Mouse (Mus musculus) heart, embryonic 15.5 days (tissue): ENCODE measurements around the gene Hnrnph1. TPM values are rescaled to one million over a fixed set of nuclear protein-coding genes. Genes with fewer than 3 reads are reported as not detected.

ENCODE experiments used
- ATAC-seq: fragments of 200-750 bp; cut with Nextera tagmentation; replicated peaks from 2 replicates; pipeline ENCODE4 v1.8.0; 2017; ENCODE audit warnings: low read depth, moderate TSS enrichment; ENCODE audit not compliant: insufficient number of reproducible peaks, insufficient read depth, low FRiP score
- H3K27ac ChIP-seq: fragments of 300-500 bp; sonication (generic); 2 replicates; pipeline ENCODE4 v1.5.1; 2015; ENCODE audit warnings: mild to moderate bottlenecking, inconsistent platforms
- H3K27me3 ChIP-seq: fragments of 300-500 bp; sonication (generic); 2 replicates; pipeline ENCODE4 v1.6.1; 2015; ENCODE audit warnings: inconsistent platforms
- H3K36me3 ChIP-seq: fragments of 300-500 bp; sonication (generic); 2 replicates; pipeline ENCODE4 v1.6.1; 2015; ENCODE audit warnings: mild to moderate bottlenecking, inconsistent platforms
- H3K4me1 ChIP-seq: fragments of 300-500 bp; sonication (generic); replicated peaks from 2 replicates; pipeline ENCODE4 v1.6.1; 2015; ENCODE audit warnings: inconsistent platforms
- H3K4me2 ChIP-seq: fragments of 300-500 bp; sonication (generic); 2 replicates; pipeline ENCODE4 v1.6.1; 2015; ENCODE audit warnings: inconsistent platforms, mild to moderate bottlenecking, moderate library complexity
- H3K4me3 ChIP-seq: fragments of 300-500 bp; sonication (generic); 2 replicates; pipeline ENCODE4 v1.5.1; 2015; ENCODE audit warnings: mild to moderate bottlenecking, inconsistent platforms
- H3K9ac ChIP-seq: fragments of 300-500 bp; sonication (generic); 2 replicates; pipeline ENCODE4 v1.6.1; 2015; ENCODE audit warnings: mild to moderate bottlenecking, inconsistent platforms
- H3K9me3 ChIP-seq: fragments of 300-500 bp; sonication (generic); replicated peaks from 2 replicates; pipeline ENCODE4 v1.6.1; 2016; ENCODE audit warnings: inconsistent platforms
- whole genome bisulfite sequencing: fragments of 180-500 bp; shearing (Covaris S2); methylation state at CpG from one replicate; pipeline ENCODE4 v1.1.7; 2015; ENCODE audit warnings: mixed read lengths; 5-methylcytosine and 5-hydroxymethylcytosine counted together
- polyA plus RNA-seq: library from polyadenylated mRNA; unstranded; fragments of >200 nt; fragmentation: Nextera tagmentation; extraction: Ambion mirVana; gene quantifications from 2 replicates; pipeline ENCODE4 v1.2.1, GENCODE M21; 2015

Hnrnph1 gene
- polyA plus RNA-seq, 1 experiment from 2014 or later, result 190 TPM

DNA sequence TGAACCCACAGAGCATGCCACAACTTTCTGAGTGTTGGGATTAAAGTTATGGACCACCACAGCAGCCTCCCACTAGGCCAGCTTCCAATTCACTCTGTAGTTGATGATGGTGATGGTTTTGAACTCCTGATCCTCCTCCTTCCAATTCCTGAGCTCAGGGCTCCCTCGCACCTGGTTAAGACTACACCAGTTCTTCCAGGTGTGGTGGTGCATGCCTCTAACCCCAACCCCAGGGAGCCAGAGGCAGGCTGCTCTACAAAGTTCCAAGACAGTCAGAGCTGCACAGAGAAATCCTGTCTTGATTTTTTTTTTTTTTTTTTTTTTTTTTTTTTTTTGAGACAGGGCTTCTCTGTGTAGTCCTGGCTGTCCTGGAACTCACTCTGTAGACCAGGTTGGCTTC is 3.2 kb upstream of the Hnrnph1 start:
- no peak for ATAC-seq
- WGBS, result 96% methylated on average over 1 of the region's 1 CpGs
- peaks cover 14% of the 10 kb centered on the region for H3K4me1 ChIP-seq

DNA sequence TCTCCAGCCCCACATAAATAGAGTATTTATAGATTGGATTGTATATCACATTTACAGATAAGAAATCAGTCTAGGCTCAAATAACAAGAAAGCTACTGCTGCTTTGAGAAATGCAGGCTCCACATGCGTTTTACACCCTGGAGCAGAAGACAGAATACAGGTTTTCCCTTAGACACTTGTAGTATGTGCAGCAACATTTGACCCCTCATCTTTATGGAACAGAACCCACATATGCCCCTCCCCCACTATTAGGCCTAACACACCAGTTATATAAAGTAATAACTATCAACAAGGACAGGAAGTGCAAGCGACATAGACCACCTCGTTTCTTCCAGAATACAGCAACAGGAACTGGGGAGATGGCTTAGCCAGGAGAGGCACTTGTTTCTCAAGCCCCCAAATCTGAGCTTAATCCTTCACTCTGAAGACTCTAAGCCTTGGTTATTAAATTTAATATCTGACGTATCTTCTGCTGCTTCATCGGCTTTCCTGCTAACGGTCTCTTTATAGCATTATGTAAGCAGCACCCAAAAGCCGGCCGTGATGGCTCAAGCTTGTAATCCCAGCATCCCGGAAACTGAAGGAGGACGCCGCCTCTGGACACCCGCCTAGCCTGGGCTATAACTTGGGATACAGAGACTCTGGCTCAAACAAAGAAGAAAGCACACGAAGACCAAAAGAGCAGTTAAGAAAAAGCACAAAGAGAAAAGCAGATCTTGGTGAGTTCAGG is 2.3 kb upstream of the Hnrnph1 start:
- H3K27me3 ChIP-seq, result no peaks in the 10 kb centered on the region
- no peak overlapping the region for H3K27ac ChIP-seq
- WGBS, result 88% methylated on average over 13 of the region's 13 CpGs
- H3K9ac ChIP-seq, result no peak overlapping the region
- no peak for ATAC-seq
- H3K9me3 ChIP-seq, result no peaks in the 10 kb centered on the region
- H3K36me3 ChIP-seq, result peaks cover 5% of the 10 kb centered on the region
- H3K4me3 ChIP-seq, result no peak overlapping the region
- no peak overlapping the region for H3K4me2 ChIP-seq
- H3K4me1 ChIP-seq, result peaks cover 19% of the 10 kb centered on the region

More for the DNA sequence above, 3.2 kb upstream of the Hnrnph1 start:
- Histone ChIP-seq H3K9ac (no peak overlapping the region), H3K4me3 (no peak overlapping the region), H3K36me3 (no peaks in the 10 kb centered on the region), H3K9me3 (no peaks in the 10 kb centered on the region), H3K4me2 (no peak overlapping the region), H3K27me3 (no peaks in the 10 kb centered on the region), H3K27ac (no peak overlapping the region)

DNA sequence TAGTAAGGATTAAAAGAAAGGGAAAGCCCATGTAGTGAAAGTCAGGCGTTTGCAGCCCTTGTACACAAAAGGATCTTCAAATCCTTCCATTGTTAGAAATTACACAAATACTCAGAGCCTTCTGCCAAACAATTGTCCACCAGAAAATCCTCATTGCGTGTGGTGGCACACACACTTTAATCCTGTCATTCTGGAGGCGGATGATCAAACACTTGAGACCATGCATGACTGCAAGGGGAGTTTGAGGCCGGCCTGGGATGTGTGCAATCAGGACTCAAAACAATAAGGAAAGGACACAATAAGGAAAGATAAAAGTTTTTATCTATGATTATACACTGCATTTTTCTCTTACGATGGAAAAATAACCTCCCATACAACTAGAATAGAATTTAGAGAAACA is 1.4 kb upstream of the Hnrnph1 start:
- Histone ChIP-seq H3K36me3 (peaks cover 10% of the 10 kb centered on the region), H3K27me3 (no peaks in the 10 kb centered on the region), H3K4me3 (no peak overlapping the region), H3K27ac (no peak overlapping the region), H3K4me1 (peaks cover 24% of the 10 kb centered on the region), H3K4me2 (no peak overlapping the region), H3K9ac (no peak overlapping the region), H3K9me3 (no peaks in the 10 kb centered on the region)
- 85% methylated on average over 5 of the region's 5 CpGs for WGBS
- no peak for ATAC-seq

DNA sequence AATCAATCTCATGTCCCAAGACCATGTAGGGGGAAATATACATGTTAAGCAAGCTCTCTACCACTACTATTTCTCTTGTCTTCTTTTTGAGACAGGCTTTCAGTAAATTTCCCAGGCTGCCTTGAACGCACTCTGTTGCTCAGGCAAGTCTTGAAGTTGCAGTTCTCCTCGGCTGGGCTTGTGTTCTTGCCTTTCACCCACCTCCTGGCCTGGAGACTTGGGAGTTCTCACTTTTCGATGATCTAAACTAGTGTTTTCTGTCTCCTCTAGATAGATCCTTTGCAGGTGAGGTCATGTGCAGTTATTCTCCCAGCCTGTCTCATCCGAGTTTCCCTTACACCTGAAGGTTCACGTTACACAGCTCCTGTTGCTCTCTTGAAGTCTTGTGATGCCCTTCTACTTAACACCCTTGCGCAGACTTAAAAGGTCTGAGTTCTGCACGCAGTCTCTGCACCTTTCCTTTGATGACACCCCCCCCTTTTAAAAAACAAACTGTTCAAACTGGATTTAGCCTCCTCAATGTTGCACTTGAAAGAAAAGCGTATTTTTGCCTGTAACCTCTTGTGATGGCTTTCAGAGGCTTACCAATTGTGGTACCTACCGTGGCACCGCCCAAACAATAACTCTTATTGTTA is 517 bp upstream of the Hnrnph1 start:
- WGBS, result 29% methylated on average over 10 of the region's 10 CpGs
- peak overlapping the region; percentile 99 for H3K4me3 ChIP-seq
- H3K9me3 ChIP-seq, result no peaks in the 10 kb centered on the region
- peak overlapping the region; percentile 97 for H3K4me2 ChIP-seq
- H3K9ac ChIP-seq, result peak overlapping the region; percentile 96
- peaks cover 11% of the 10 kb centered on the region for H3K36me3 ChIP-seq
- no peaks in the 10 kb centered on the region for H3K27me3 ChIP-seq
- no peak for ATAC-seq
- H3K27ac ChIP-seq, result peak overlapping the region; percentile 100
- peaks cover 25% of the 10 kb centered on the region for H3K4me1 ChIP-seq

DNA sequence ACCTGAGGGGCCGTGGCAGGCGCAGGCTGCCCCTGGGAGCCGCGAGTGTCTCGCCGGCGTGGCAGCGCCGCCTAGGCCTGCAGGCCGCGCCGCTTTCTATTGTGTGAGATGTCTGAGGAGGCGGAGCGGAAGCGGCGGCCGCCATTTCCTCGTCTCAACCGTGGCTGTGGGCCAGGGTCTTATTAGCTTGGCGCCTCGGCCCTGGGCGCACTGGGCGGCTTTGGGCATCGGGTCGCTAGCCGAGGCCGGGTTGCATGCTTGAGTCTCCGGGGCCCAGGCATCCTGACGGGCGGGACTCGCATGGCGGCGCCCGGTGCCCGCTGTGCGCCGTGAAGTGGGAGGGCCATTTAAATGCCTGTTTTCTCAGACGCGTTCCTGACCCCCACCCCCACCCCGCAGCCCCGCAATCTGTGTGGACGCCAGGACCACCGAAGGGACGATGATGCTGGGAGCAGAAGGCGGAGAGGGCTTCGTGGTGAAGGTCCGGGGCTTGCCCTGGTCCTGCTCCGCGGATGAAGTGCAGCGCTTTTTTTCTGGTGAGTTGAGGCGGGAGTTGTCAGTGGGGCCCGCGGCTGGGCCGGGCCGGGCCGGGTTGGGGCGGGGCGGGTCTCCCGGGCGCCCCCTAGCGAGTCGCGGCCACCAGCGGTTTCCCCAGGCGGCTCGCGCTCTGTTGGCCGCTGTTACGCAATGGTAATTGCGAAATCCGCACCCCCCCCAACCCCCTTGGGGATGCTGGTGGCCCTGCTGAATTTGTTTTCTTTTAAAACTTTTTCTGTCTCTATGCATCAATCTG is 1.3 kb downstream of the Hnrnph1 start:
- peak; percentile 76 for ATAC-seq
- Histone ChIP-seq H3K4me3 (peak overlapping the region; percentile 99), H3K9ac (peak overlapping the region; percentile 100), H3K27ac (peak overlapping the region; percentile 100), H3K4me2 (peak overlapping the region; percentile 69), H3K4me1 (peaks cover 27% of the 10 kb centered on the region), H3K27me3 (no peaks in the 10 kb centered on the region), H3K36me3 (peaks cover 24% of the 10 kb centered on the region), H3K9me3 (no peaks in the 10 kb centered on the region)
- under 1% methylated on average over 71 of the region's 71 CpGs for WGBS

DNA sequence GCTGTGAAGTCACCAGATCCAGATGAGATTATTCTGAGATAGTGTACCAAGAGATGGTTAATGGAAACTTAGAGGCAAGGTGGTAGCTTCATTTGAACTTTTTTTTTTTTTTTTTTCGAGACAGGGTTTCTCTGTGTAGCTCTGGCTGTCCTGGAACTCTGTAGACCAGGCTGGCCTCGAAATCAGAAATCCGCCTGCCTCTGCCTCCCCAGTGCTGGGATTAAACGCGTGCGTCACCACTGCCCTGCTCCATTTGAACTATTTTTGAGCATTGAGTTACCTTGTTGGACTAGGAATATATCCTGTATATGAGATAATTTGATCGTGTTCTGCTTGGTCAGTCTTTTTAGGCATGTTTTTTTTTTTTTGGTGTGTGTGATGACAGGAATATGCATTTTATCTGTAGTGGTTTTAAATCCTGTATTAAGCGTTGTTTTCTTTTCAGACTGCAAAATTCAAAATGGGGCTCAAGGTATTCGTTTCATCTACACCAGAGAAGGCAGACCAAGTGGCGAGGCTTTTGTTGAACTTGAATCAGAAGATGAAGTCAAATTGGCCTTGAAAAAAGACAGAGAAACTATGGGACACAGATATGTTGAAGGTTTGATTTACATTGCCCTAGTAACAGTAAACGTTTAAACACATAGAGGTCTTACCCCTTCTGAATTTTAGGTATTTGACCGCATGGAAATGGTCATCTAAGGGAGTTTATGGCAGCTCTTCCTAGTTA is 2.4 kb downstream of the Hnrnph1 start:
- H3K4me3 ChIP-seq, result peak overlapping the region; percentile 99
- peaks cover 29% of the 10 kb centered on the region for H3K36me3 ChIP-seq
- H3K9ac ChIP-seq, result peak overlapping the region; percentile 100
- WGBS, result 51% methylated on average over 12 of the region's 12 CpGs
- H3K4me1 ChIP-seq, result peaks cover 27% of the 10 kb centered on the region
- no peak for ATAC-seq
- peak overlapping the region; percentile 69 for H3K4me2 ChIP-seq
- H3K27ac ChIP-seq, result no peak overlapping the region; the same call in 1 of the 2 replicates
- H3K9me3 ChIP-seq, result no peaks in the 10 kb centered on the region
- no peaks in the 10 kb centered on the region for H3K27me3 ChIP-seq

DNA sequence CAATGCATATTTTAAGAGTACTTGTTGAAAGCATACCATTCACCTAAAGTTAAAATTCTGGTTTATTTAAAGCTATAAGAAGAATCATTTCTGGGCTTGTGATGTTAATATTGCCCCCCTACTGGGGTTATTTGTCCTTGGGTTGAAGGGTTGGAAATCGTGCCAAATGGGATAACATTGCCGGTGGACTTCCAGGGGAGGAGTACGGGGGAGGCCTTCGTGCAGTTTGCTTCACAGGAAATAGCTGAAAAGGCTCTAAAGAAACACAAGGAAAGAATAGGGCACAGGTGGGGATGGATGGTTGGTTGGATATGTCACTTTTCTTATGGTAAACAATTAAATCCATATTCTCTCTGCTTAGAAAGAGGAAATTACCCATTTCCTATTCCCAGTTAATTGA is 4.5 kb downstream of the Hnrnph1 start:
- Histone ChIP-seq H3K4me3 (peak overlapping the region; percentile 30), H3K27me3 (no peaks in the 10 kb centered on the region), H3K9ac (peak overlapping the region; percentile 31; the same call in 1 of the 2 replicates), H3K27ac (no peak overlapping the region), H3K36me3 (peaks cover 43% of the 10 kb centered on the region), H3K4me2 (peak overlapping the region; percentile 55), H3K4me1 (peaks cover 22% of the 10 kb centered on the region), H3K9me3 (no peaks in the 10 kb centered on the region)
- WGBS, result 20% methylated on average over 4 of the region's 4 CpGs
- no peak for ATAC-seq

DNA sequence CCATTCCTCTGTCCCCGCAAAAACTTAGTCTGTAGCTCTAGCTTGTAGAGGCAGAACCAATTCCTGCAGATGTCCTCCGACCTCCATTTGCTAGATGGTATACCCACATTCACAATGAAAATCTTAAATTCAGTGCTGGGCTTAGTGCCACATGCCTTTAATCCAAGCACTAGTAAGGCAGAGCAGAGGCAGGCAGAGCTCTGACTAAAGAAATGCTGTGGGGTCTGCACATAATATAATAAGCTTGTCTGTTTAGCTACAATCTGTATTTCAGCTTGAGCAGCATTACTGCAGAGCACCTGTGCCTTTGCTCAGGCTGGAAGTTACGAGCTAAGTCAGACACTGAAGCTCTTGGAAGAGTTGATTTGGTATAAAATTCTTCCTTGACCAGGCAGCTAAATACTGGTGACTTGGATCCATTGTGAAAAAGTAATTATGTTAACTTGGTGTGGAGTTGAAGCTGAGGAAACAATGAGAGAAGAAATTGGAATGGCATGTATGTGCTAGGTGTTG is 10.4 kb downstream of the Hnrnph1 start:
- H3K4me1 ChIP-seq, result peaks cover 15% of the 10 kb centered on the region
- H3K9me3 ChIP-seq, result no peaks in the 10 kb centered on the region
- H3K9ac ChIP-seq, result no peak overlapping the region
- ATAC-seq, result no peak
- no peak overlapping the region for H3K4me2 ChIP-seq
- H3K36me3 ChIP-seq, result peaks cover 52% of the 10 kb centered on the region
- H3K27me3 ChIP-seq, result no peaks in the 10 kb centered on the region
- no peak overlapping the region for H3K27ac ChIP-seq
- H3K4me3 ChIP-seq, result no peak overlapping the region
- 74% methylated on average over 3 of the region's 3 CpGs for WGBS

DNA sequence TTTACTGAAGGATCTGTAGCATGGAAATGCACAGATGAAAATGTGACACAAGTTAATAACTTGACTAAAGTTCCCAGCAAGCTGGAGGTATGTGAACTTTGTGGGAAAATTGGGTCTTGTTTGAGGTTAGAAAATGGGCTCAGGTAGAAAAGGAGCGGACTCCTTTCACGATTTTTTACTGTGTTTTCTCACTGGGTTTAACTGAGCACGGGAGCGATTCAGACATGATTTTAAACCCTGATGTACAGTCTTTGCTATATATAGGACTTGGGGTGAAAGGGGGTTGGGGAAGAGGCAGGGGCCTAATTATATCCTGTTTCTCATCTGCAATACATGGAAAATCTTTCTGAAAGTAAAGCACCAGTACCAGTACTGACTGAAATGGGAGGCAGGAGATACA is 10.9 kb downstream of the Hnrnph1 start:
- no peak overlapping the region; the same call in 1 of the 2 replicates for H3K27ac ChIP-seq
- ATAC-seq, result no peak
- H3K4me1 ChIP-seq, result peaks cover 12% of the 10 kb centered on the region
- H3K4me3 ChIP-seq, result no peak overlapping the region
- no peaks in the 10 kb centered on the region for H3K9me3 ChIP-seq
- WGBS, result 78% methylated on average over 4 of the region's 4 CpGs
- H3K36me3 ChIP-seq, result peaks cover 48% of the 10 kb centered on the region
- H3K27me3 ChIP-seq, result no peaks in the 10 kb centered on the region
- no peak overlapping the region for H3K4me2 ChIP-seq
- no peak overlapping the region for H3K9ac ChIP-seq

DNA sequence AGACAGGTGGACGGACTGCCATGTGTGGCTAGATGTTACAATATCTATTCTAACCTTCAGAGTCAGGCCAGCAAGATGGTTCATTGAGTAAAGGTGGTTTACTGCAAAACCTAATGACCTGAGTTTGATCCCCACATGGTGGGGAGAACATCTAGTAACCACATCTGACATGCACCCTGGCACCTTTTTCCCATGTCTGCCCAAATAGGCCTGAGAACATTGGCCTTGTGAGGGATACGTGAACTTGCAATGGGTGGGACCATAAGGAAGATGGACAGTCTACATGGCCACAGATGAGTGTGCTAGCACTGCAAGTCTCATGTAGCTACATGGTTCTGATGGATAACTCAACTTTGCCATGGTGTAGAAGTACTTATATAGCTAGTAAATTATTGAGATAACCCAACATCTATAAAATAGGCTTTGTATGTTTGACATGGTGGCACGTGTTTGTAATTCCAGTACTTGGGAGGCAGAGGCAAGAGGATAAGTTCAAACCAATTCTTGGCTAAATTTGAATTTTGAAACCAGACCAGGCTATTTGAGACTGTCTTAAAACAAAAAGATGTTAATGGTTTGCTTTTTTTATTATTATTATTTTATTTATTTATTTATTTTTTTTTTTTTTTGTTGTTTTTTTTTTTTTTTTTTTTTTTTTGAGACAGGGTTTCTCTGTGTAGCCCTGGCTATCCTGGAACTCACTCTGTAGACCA is 11.6 kb downstream of the Hnrnph1 start:
- no peaks in the 10 kb centered on the region for H3K27me3 ChIP-seq
- H3K27ac ChIP-seq, result no peak overlapping the region
- WGBS, result 86% methylated on average over 3 of the region's 3 CpGs
- H3K4me2 ChIP-seq, result no peak overlapping the region
- H3K9me3 ChIP-seq, result no peaks in the 10 kb centered on the region
- H3K9ac ChIP-seq, result no peak overlapping the region
- H3K4me3 ChIP-seq, result no peak overlapping the region
- peaks cover 44% of the 10 kb centered on the region for H3K36me3 ChIP-seq
- no peak for ATAC-seq
- H3K4me1 ChIP-seq, result peaks cover 12% of the 10 kb centered on the region
